Mouse (Mus musculus) layer of hippocampus, postnatal 25 days (tissue): ENCODE data around the gene Trp53inp2. TPM values are rescaled to one million over a fixed set of nuclear protein-coding genes. Genes with fewer than 3 reads are reported as not detected.

Experiments
- DNase-seq, 2 experiments: peaks; one replicate each; pipeline ENCODE4 v3.0.0; 2022; ENCODE audit warnings: mixed read lengths in 2 of 2, low spot score in 1 of 2; ENCODE audit errors: extremely low spot score in 1 of 2
- total RNA-seq, 2 experiments: library from RNA; stranded (reverse); gene quantifications; 2 replicates each; pipeline ENCODE4 v1.2.3; 2021

Gene Trp53inp2
- 100 to 1,000 TPM; 158 to 178 TPM for total RNA-seq

DNA sequence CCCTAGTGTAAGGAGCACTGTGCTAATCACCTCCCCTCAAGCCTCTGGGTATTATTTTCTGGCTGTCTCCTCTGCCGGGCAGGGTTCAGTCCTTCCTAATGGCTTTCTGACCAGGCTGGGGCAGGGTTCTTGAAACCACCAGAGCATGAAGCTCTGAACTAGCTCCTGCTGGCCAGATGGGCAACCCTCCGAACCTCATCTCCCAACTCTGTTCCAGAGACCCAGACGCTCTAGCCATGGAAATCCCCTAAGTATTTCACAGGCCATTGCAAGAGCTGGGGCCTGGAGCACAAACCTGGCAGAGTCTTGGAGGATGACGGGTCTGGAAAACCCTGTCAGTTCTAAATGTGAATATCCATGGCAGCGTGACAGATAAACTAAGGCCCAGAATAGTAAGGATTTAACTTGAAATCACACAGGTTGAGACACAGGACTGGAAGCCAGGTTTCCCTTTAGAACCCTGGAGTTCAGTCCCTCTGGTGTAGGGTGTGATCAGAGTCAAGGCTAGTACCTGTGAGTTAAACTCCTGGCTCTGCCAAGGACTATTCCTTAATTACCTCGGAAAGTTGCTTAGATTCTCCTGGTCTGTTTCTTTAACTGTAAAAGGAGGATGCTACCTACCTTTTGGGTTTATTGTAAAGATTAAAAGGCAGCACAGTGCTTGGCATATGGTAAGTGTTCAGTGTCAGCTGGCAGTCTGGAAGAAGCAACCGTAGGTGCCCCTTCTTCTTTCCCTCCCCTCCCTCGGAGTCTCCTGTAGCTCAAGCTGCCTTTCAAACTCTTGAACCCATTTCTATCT, at the start of gene Trp53inp2:
Trp53inp2 (plus strand) TSS at position 799 of the 799 bp plus-strand sequence.
- no peak for DNase-seq

DNA sequence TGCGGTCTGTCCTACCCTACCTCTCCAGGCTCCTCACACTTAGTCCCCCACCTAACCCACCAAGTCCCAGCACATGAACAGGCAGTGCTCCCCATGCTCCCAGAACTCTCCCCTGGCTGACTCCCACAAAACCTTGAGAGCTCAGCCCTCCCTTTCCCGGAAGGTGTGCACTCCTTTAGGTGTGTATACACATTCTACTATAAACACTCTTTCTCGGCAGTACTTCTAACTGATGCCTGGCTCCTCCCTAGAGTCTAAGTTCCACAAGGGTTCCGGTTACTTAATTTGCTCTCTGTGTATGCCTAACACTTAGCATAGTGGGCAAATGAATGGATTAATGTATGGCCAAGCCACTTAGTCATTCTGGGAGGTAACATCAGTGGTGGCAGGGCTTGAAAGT, 49.5 kb upstream of the Trp53inp2 start:
- DNase-seq = no peak

DNA sequence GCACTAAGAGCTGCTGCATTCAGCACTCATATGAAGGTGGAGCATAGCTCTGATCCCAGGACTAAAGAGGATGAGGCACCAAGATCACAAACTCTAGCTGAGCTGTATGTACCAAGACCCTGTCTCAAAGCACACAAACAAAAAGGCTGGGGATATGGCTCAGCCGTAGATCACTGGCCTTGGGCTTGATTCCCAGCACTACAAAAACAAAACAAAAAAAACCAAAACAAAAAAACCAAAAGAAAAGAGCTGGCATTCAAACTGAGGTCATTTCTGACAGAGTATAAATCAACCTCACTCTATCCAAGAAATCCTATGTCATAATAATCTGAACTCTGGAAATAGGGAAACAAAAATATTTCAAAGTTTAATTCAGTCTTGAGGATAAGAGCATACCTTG, 47.4 kb upstream of the Trp53inp2 start:
- no peak for DNase-seq

DNA sequence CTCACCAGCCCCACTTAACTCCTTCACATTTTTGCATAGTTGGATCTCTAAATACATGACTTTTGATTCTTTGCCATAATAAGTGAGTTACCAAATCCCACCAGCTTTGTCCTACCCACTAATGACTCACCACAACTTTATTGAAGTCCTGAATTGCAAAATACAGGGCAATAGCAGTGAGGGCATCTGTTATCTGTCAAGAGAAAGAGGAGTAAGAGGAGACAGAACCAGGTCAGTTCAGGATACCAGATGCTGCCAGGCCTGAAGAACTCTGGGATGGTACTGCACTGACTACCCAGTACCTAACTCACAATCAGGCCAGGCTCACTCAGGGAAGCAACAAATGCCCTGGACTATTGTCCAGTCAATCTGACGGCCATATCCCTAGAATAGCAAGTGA, 45.6 kb upstream of the Trp53inp2 start:
- DNase-seq = no peak

DNA sequence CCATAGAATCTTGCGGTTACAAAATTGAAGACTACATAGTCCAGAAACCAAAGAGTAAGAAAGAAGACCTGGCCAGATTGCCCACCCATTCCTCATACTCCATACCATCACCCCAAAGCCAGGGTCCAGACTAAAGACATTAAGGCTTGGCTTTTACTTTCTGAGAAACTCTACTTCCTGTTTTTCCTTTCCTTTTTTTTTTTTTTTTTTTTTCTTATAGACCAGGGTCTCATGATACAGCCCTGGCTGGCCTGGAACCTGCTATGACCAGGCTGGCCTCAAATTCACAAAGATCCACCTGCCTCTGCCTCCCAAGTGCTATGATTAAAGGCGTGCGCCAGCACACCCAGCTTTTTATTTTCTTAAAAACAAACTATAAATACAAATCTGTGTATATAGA, 44.6 kb upstream of the Trp53inp2 start:
- no peak for DNase-seq

DNA sequence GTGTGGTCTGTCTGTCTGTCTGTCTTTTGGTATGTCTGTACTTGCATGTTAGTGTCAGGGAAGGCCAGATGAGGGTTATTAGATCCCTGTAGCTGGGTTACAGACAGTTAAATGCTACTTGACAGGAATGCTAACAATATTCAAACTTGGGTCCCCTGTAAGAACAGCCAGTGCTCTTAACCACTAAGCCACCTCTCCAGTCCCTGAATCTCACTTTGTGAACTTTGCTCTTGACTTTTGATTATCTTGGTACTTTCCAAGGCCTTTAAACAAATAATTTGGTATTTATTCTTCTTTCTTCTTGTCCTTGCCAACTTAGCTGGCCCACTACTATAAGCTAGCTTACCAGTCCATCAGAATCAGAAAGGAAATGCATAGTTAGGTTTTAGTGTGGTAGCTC, 40.7 kb upstream of the Trp53inp2 start:
- no peak for DNase-seq

DNA sequence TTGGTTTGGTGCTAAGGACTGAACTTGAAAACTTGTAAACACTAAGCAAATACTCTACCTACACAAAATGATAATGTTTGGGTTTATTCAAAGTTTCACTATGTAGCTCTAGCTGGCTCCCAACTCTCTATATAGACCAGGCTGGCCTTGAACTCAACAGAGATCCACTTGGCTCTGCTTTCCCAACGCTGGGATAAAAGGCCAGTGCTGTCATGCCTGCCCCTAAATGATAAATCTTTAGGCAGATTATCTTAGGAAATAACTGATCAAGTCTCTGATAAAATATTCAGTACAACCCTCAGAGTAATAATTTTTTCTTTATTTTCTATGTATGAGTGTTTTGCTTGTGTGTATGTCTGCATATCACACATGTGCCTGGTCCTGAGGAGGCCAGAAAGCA, 34.2 kb upstream of the Trp53inp2 start:
- DNase-seq = no peak

DNA sequence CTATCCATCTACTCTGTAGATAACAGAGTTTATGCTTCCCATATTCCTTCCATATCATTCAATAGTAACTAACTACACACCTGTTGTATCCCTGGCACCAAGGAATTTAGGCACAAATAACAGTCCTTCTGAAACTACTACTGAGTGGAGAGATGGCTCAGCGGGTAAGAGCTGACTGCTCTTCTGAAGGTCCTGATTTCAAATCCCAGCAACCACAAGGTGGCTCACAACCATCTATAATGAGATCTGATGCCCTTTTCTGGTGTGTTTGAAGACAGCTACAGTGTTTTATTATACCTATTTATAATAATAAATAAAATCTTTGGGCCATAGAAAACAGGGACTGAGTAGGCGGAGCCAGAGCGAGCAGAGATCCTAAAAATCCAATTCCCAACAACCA, 26.5 kb upstream of the Trp53inp2 start:
- no peak for DNase-seq

DNA sequence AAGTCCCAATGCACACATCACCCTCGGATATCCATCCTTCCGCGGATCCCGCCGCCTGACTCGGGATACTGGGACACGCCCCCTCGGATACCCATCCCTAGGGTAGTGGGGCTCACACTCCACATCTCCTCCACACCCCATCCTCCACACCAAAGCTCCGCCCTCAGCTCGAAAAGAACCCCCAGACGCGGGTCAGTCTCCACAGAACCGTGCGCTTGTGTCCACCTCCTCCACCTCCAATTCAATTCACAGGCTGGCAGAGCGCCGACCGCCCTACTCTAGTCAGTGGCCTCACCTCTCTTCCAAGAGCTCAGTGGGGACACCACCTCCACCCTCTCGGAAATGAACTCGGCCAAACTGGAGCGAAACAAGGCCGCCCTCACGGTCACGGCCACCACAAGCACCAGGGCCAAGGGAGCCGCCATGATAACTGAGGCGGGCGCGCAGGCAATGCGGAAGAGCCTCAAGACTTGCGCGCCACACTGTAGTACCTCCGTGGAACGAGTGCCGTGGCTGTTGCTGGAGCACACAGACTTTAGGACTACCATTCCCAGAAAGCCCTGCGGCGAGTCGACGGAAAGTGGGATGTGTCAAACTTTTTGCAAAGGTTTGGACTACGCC, 23.8 kb upstream of the Trp53inp2 start, which contains the start of gene Pigu:
Pigu (minus strand) TSS at position 460 of the 621 bp plus-strand sequence.
- DNase-seq = peak; percentile 78 to 86

DNA sequence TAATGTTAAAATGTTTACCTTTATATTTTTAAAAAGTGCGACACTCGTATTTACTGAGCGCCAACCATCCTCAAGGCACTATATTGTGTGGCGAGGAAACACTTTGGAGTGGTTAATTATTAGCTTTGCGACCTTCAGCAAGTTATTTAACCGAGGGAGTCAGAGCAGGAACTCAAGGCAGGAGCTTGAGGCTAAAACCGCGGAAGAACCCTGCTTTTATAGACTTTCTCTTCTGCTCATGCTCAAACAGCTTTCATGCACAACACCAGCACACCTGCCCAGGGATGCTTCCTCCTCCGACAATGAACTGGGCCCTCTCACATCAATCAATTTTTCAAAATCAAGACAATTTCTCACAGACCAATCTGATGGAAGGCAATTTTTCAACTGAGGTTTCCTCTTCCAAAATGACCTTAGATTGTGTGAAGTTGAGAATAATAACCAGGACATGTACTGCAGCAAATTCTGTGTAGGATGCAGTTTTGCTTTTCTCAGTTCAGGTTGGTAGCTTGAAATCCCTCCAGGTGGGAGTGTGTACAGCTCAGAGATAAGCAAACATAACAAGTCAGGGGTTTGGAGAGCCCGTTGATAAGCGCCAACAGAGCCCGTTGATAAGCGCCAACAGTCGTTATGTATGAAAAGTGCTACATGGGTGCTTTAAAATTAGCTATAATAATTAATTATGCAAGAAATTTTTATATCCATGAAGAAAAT, 23.0 kb upstream of the Trp53inp2 start:
- peak in 1 of 2 experiments; percentile 22 for DNase-seq

DNA sequence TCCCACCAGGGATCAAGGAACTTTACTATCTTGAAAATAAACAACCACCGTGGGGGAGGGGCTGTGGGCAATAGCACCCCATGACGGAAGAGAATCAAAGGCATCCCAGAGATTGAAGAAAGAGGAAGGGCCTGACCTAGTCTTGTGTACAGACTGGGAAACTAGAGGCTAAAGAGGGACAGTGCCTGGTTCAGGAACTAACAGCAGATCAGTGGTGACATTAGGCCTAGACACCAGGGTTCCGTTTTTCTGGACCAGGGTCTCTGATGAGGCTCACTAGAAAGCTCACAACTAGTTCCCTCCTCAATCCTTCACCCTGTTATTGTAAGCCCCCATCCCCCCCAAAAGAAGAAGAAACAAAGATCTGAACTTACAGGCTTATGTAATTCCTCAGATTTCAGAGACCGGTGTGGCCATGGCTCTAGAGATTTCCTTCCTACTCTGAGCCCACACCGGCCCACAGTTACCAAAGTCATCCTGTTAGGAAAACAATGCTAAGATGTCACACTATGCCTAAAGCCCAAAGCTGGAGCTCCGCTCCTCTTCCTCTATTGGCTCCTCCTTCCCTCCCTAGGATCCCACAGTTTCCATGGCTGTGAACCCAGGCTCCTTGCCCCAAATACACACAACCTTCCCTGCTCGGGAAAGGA, 13.1 kb upstream of the Trp53inp2 start:
- no peak for DNase-seq

DNA sequence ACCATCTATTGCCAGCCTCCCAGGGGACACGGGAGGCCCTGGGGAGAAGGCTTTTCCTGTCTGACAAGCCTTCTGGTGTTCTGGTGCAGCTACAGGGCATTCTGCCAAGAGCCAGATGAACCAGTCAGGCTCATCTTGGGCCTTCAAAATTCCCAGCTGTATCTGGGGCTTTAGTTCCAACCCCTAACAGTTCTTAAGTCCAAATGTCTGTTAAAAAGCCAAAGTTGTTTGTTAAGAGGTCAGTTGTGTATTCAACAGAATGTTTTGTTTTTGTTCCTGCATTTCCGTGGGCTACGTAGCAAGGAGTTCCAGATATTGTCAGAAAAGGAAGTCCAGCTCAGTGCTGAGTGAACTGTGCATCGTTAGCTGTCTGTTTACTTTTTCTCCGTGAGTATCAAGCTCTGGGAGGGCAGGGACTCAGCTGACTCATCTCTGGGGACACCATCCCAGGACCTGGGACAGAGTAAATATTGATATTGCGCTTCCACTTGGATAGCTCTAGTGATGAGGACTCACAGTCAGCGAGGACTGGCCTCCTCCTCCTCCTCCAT, 11.5 kb upstream of the Trp53inp2 start:
- peak in 1 of 2 experiments; percentile 36 for DNase-seq

DNA sequence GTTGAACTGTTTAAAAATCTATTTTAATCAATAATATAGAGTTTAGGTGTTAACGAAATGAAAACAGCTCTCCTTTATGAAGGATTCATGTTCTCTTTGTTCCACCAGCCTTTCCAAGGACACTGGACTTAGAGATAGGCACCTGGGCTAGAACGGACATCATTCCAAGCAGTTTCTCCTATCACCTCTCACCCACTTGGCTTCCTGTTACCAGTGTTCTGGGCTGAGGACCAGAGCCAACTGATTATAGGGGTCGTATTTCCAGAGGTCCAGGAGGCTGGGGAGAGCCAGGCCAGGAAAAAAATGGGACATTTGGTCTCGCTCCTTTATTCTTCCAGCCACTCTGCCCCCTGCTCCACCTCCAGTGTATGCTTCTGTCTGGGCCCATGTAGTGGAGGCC, 8.4 kb upstream of the Trp53inp2 start:
- no peak for DNase-seq

DNA sequence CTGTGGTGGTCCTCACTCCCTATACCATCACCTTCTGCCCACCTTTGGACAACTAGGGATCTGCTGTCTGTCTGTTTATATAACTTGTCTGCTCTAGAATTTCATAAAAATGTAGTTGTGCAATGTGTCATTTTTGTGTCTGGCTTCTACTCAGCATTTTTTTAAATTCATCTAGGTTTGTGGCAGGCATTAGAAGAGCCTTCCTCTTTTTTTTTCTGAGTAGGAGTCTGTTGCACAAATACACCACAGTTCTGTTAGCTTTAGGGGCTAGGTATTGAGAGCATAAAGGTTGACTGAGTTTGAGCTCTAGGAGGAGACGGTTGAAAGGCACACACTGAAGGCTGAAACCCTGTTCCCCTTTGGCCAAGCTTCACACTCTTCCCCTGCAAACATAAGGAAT, 7.6 kb upstream of the Trp53inp2 start:
- DNase-seq = no peak

DNA sequence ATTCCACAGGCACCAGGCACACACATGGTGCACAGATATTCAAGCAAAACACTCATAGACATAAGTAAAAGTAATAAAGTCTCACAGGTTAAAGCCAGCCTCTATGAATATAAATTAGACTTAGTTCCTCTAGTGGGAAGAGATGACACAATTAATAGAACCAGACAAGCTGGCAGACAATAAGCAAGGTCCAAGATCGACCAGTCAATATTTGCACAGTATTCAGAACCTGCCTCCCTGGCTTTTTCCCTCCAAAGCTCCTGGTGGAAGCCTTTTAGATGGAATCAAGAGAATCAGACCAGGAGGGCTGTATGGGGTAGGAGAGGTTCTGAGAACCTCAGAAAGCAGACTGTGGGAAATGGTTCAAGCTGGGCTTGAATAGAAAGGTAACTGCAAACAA, 7.0 kb upstream of the Trp53inp2 start:
- no peak for DNase-seq

DNA sequence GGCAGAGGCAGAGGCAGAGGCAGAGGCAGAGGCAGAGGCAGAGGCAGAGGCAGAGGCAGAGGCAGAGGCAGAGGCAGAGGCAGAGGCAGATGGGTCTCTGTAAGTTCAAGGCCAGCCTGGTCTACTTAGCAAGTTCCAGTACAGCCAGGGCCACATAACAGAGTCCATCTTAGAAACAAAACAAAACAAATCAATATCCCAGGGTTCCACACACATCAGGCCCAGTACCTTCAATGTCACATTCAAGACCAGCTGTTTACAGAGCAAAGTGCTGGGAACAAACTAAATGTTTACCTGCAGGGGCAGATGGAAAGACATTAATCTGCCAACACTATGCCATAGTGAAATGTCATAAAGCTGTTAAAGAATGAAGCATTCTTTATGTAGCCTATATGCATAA, 6.3 kb upstream of the Trp53inp2 start:
- DNase-seq = no peak

DNA sequence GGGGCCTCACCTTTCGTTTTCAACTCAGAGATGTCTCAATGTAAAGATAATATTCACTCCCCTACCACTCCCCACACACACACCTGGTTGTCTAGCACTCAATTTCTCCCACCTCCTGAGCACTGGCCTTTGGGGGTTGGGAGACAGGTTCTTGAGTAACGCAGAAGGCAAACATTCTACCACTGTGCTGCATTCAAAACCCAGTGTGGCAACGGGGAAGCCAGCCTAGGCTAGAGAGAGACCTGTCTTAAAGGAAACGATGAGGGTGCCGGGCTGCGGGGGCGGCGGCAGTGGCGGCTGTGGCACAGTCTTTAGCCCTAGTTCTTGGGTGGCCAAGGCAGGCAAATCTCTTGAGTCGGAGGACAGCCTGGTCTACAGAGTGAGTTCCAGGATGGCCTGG, 4.7 kb upstream of the Trp53inp2 start:
- no peak for DNase-seq

DNA sequence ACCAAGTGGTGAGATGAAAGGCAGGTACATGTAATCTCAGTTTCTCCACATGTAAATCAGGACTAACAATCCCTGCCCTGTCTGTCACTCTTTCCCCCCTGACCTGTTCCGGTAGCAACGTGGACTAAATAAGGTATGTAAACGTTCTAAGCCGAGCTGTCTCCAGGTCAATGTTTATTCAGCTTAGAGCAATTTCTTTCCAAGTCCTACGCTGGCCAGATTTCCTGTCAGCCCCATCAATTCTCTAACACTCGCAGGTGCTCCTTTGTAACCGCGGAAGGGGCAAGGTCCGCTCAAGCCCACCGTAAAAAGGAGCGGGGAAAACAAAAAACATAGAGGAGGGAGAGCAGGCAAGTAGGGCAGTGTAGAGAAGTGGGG, 190 bp downstream of the Trp53inp2 start:
- DNase-seq = no peak

DNA sequence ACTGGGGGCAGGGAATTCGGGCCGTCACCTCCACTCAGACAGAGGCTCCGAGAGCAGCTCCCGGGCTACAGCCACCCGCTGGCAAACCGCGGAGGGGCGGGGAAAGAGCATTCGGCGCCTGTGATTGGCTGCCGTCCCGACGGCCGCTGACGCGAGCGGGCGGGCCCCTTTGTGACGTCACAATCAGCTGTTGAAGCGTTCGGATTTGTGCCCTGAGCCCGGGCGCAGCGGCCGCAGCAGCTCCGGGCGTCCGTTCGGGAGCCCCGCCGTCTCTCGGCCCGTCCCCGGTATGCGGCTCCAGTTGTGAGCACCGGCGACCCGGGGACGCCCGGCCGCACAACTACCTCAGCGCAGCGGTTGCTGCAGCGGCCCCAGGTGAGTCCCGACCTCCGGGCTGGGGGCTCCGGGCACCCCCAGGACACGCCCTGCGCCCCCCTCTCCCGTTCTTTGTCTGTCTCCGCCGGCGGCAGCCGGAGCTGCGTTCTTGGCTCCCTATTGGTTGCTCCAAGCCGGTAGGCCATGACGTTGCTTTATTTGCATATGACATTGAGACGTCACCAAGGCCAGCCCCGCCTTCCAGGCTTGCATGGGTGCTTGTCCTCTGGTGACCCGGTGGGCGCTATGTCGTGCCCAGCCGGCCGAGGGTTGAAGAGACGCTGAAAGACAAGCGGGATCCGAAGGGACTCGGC, 928 bp downstream of the Trp53inp2 start:
- DNase-seq = peak; percentile 95 to 98

DNA sequence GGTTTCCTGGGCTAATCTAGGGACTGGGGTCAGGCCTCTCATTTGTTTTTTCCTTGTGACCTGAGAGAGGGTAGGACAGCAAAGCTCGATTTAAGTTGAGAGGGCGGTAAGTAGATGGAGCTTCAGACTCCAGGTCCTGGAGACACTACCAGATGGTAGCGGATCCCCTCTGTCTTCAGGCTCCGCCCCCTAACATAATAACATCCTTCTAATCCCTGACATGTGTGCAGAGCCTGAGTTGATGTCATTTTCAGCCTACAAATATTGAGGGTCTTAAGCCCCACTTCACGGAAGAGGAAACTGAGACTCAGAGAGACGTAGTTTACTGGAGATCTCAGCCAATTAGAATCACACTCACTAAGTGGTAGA, 1.5 kb downstream of the Trp53inp2 start:
- no peak for DNase-seq
